Mouse (Mus musculus) olfactory bulb, adult 2 months (tissue): ENCODE results near the gene Trappc3l.

Experiments used
- CTCF ChIP-seq: fragments of 200-500 bp; IDR thresholded peaks from 2 replicates; pipeline ENCODE4 v1.5.1; 2012; ENCODE audit warnings: low read depth, mild to moderate bottlenecking, low read length, moderate library complexity; ENCODE audit not compliant: insufficient read depth
- POLR2A ChIP-seq: fragments of 200-500 bp; IDR thresholded peaks from 2 replicates; pipeline ENCODE4 v1.6.1; 2012; ENCODE audit warnings: mild to moderate bottlenecking, low read depth, low read length, moderate library complexity; ENCODE audit not compliant: insufficient read depth

GRCm38 (mm10) chr10:34117770-34118169 lies 80.4 kb downstream of the Trappc3l start:
- TF ChIP-seq CTCF = no peak
- no peak for TF ChIP-seq POLR2A
